Mouse (Mus musculus) midbrain, embryonic 13.5 days (tissue): Measurements from ENCODE around the gene Gm20509. TPM values are rescaled to one million over a fixed set of nuclear protein-coding genes. Genes with fewer than 3 reads are reported as not detected.

Source experiments
- ATAC-seq: fragments of 200-750 bp; cut with Nextera tagmentation; 2 replicates; pipeline ENCODE4 v1.8.0; 2017; ENCODE audit warnings: mild to moderate bottlenecking, moderate TSS enrichment, moderate library complexity
- H3K27ac ChIP-seq: fragments of 300-500 bp; sonication (generic); 2 replicates; pipeline ENCODE4 v1.5.1; 2015; ENCODE audit warnings: inconsistent platforms, mild to moderate bottlenecking, moderate library complexity
- H3K27me3 ChIP-seq: fragments of 300-500 bp; sonication (generic); 2 replicates; pipeline ENCODE4 v1.6.1; 2015; ENCODE audit warnings: mild to moderate bottlenecking, inconsistent platforms
- H3K36me3 ChIP-seq: fragments of 300-500 bp; sonication (generic); 2 replicates; pipeline ENCODE4 v1.6.1; 2015; ENCODE audit warnings: mild to moderate bottlenecking, inconsistent platforms
- H3K4me1 ChIP-seq: fragments of 300-500 bp; sonication (generic); replicated peaks from 2 replicates; pipeline ENCODE4 v1.6.1; 2015; ENCODE audit warnings: inconsistent platforms
- H3K4me2 ChIP-seq: fragments of 300-500 bp; sonication (generic); replicated peaks from 2 replicates; pipeline ENCODE4 v1.6.1; 2015; ENCODE audit warnings: moderate library complexity, mild to moderate bottlenecking, inconsistent platforms
- H3K4me3 ChIP-seq: fragments of 300-500 bp; sonication (generic); replicated peaks from 2 replicates; pipeline ENCODE4 v1.5.1; 2015; ENCODE audit warnings: mild to moderate bottlenecking, inconsistent platforms
- H3K9ac ChIP-seq: fragments of 300-500 bp; sonication (generic); replicated peaks from 2 replicates; pipeline ENCODE4 v1.6.1; 2015; ENCODE audit warnings: mild to moderate bottlenecking, inconsistent platforms
- H3K9me3 ChIP-seq: fragments of 300-500 bp; sonication (generic); 2 replicates; pipeline ENCODE4 v1.6.1; 2016; ENCODE audit warnings: mild to moderate bottlenecking, inconsistent platforms
- WGBS: fragments of 180-500 bp; shearing (Covaris S2); methylation state at CpG from one replicate; pipeline ENCODE4 v1.1.7; 2015; 5-methylcytosine and 5-hydroxymethylcytosine counted together
- polyA plus RNA-seq: library from polyadenylated mRNA; unstranded; fragments of >200 nt; fragmentation: Nextera tagmentation; extraction: Ambion mirVana; gene quantifications from 2 replicates; pipeline ENCODE4 v1.2.1, GENCODE M21; 2015

Gm20509 gene
- polyA plus RNA-seq, 1 experiment from 2014 or later = not detected

DNA sequence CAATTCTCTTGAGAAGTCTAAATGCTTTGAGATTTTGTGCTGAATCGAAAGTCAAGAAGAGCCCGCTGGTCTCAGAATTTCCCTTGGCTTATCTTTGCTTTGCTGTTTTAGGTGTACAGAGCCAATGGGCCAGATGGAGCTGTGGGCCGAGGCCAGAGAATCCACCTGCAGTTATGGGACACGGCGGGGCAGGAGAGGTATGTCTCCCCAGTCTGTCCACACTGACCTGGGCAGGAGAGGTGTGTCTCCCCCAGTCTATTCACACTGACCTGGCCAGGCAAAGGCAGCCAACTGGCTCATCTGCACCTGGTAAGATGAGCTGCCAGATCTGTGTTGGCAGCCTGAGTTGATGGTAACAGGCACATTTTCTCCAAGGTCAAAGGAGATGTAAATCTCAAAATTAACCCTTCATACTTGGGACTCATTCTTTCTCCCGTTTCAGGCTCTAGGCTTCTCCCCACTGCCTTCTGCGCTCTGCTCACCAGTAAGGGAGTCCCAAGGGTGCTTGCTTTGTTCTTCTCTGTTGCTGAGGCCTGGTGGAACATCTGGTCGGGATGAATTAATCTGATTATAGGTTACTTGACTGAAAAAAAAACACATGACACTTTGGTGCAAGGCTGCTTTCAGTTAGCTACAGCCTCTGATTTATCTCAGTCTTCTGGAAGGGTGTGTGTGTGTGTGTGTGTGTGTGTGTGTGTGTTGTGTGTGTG, 19.8 kb upstream of the Gm20509 start:
- Histone ChIP-seq H3K4me2 (no peak overlapping the region), H3K9ac (no peak overlapping the region), H3K9me3 (no peaks in the 10 kb centered on the region), H3K4me3 (no peak overlapping the region), H3K27ac (no peak overlapping the region), H3K36me3 (no peaks in the 10 kb centered on the region), H3K27me3 (no peaks in the 10 kb centered on the region), H3K4me1 (no peaks in the 10 kb centered on the region)
- ATAC-seq = no peak
- 79% methylated on average over 8 of the region's 8 CpGs for WGBS

DNA sequence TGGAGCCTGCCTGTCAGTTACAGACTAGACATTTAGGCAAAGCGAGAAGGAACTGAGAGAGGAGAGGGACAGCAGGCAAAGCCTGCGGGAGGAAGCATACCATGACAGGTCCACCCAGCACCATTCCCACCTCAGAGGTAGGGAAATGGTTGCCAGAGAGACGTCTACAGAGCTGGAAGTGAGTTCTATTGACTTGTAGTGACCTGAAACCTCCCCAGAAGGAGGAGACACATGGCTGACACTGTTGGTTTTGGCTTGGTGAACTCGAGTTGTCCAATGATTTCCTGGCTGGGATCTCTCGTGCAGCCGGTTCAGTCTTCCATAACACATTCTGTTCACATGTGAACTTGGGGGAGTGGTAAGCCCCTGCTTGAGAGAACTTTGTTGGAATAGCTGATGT, 18.3 kb upstream of the Gm20509 start:
- no peak overlapping the region for H3K4me3 ChIP-seq
- H3K9ac ChIP-seq = no peak overlapping the region
- H3K4me1 ChIP-seq = no peaks in the 10 kb centered on the region
- no peaks in the 10 kb centered on the region for H3K36me3 ChIP-seq
- WGBS = 79% methylated on average over 6 of the region's 6 CpGs
- no peak for ATAC-seq
- H3K9me3 ChIP-seq = no peaks in the 10 kb centered on the region
- H3K27ac ChIP-seq = no peak overlapping the region
- no peak overlapping the region for H3K4me2 ChIP-seq
- no peaks in the 10 kb centered on the region for H3K27me3 ChIP-seq

DNA sequence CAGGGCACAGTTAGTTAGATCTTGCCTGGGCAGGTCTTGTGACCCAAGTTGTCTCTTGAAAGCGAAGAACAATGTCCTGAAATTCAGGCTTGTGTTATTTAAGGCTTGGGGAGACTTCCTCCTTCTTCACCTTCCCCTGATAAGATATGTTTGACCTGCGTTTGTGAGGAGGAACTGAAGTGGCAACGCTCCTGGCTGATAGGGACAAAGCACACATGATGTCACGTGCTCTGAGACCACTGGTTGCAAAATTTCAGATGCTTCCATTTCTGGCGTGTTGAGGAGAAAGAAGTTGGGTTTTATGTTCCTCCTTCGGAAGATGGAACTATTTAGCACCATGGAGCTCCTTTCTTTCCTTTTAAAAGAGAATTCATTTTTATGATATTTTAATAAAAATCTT, 16.4 kb upstream of the Gm20509 start:
- Histone ChIP-seq H3K4me3 (no peak overlapping the region), H3K27me3 (no peaks in the 10 kb centered on the region), H3K27ac (no peak overlapping the region), H3K36me3 (no peaks in the 10 kb centered on the region), H3K9me3 (no peaks in the 10 kb centered on the region), H3K4me1 (no peaks in the 10 kb centered on the region), H3K4me2 (no peak overlapping the region), H3K9ac (no peak overlapping the region)
- WGBS = 83% methylated on average over 6 of the region's 6 CpGs
- ATAC-seq = no peak

GRCm38 (mm10) chr9:73087121-73087520, 15.1 kb upstream of the Gm20509 start:
- H3K27ac ChIP-seq = no peak overlapping the region
- no peak overlapping the region for H3K4me3 ChIP-seq
- no peak overlapping the region for H3K4me2 ChIP-seq
- H3K36me3 ChIP-seq = no peaks in the 10 kb centered on the region
- no peaks in the 10 kb centered on the region for H3K4me1 ChIP-seq
- ATAC-seq = no peak
- 57% methylated on average over 8 of the region's 8 CpGs for WGBS
- H3K9me3 ChIP-seq = no peaks in the 10 kb centered on the region
- H3K9ac ChIP-seq = no peak overlapping the region
- no peaks in the 10 kb centered on the region for H3K27me3 ChIP-seq

- Histone ChIP-seq H3K4me1 (no peaks in the 10 kb centered on the region), H3K9me3 (no peaks in the 10 kb centered on the region), H3K4me3 (no peak overlapping the region), H3K27me3 (no peaks in the 10 kb centered on the region), H3K9ac (no peak overlapping the region), H3K27ac (no peak overlapping the region), H3K36me3 (no peaks in the 10 kb centered on the region), H3K4me2 (no peak overlapping the region)
- WGBS = 77% methylated on average over 5 of the region's 5 CpGs
- ATAC-seq = no peak
Measured at GRCm38 (mm10) chr9:73087581-73087980, 14.7 kb upstream of the Gm20509 start.

DNA sequence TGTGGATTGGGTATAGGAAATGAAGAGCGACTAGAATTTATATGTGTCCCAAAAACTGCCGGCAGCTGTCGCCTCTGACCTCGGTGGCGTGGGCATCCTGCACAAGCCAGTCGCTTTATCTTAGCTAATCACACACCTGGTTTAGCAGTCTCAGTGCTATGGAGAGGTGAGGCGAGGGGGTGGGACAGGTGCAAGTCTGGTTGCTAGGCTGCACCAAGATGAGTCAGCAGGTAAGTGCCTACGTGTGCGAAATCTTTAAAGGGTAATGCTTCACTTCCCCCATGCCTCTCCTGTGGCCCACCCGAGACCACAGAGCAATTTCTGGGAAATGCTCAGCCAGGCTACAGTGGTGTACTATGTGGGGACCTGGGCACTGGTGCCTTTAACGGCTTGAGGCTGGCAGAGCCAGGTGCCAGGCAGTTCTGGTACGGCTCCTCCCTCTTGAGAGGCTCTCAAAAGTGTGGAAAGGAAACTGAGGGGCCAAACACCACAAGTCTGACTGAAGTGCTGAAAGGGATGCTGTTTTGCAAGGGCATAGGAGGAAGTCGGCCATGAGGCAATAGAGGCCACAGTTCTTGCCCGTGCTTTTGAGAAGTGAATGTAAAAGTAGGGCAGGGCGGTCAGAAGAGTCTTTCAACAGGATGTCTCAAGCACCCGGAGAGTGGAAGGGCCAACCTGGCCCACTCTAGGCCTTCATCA, 12.9 kb upstream of the Gm20509 start:
- no peak overlapping the region for H3K4me3 ChIP-seq
- 79% methylated on average over 16 of the region's 16 CpGs for WGBS
- H3K36me3 ChIP-seq = no peaks in the 10 kb centered on the region
- H3K27me3 ChIP-seq = no peaks in the 10 kb centered on the region
- H3K27ac ChIP-seq = no peak overlapping the region
- no peak overlapping the region for H3K4me2 ChIP-seq
- H3K9ac ChIP-seq = no peak overlapping the region
- ATAC-seq = no peak
- H3K9me3 ChIP-seq = no peaks in the 10 kb centered on the region
- H3K4me1 ChIP-seq = no peaks in the 10 kb centered on the region

- Histone ChIP-seq H3K36me3 (no peaks in the 10 kb centered on the region), H3K9ac (no peak overlapping the region), H3K4me3 (no peak overlapping the region), H3K4me2 (no peak overlapping the region), H3K9me3 (no peaks in the 10 kb centered on the region), H3K27ac (no peak overlapping the region), H3K4me1 (0 out of 2 replicates have a peak, but pooled peaks cover 3% of the 10 kb centered on the region), H3K27me3 (no peaks in the 10 kb centered on the region)
- 79% methylated on average over 10 of the region's 10 CpGs for WGBS
- no peak for ATAC-seq
Measured at GRCm38 (mm10) chr9:73090121-73090520, 12.1 kb upstream of the Gm20509 start.

DNA sequence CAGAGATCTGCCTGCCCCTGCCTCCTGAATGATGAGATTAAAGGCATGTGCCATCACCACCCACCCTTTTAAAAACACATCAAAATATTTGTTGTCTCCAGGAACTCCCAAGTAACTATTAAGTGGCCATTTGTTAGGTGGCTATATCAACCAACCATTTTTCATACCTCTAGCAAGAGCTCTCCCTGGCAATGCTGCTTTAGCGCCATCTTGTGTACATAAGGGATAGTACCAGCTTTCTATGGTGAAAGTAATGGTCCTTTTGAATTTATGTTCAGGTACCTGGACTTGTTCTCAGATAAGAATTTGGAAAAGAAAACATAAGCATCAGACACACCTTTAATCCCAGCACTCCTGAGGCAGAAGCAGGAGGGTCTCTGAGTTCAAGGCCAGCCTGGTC, 10.5 kb upstream of the Gm20509 start:
- 0 out of 2 replicates have a peak, but pooled peaks cover 3% of the 10 kb centered on the region for H3K4me1 ChIP-seq
- no peaks in the 10 kb centered on the region for H3K27me3 ChIP-seq
- 0% methylated on average over 1 of the region's 1 CpGs for whole genome bisulfite sequencing
- H3K27ac ChIP-seq = no peak overlapping the region
- H3K36me3 ChIP-seq = no peaks in the 10 kb centered on the region
- no peak overlapping the region for H3K4me2 ChIP-seq
- no peak overlapping the region for H3K9ac ChIP-seq
- no peak overlapping the region for H3K4me3 ChIP-seq
- ATAC-seq = 0 out of 2 replicates have a peak, but pooled peaks have one; percentile 21
- H3K9me3 ChIP-seq = no peaks in the 10 kb centered on the region

DNA sequence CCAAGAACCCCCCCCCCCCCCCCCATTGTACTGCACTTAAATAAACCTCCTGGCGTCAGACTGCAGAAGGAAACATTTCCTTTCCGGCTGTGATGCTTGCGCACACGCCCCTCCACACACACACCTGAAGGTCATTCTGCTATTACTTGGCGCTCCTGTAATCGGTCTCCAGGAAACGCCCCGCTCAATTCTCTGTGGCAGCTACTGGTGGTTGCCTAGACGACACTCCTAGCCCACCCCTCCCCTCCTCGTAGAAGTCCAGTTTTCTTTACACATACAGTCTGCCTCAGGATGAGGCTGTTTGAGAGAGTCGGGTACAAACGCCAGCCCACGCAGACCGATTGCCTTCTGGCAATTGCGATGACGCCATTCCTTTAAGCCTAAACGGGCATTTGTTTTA, 7.7 kb upstream of the Gm20509 start:
- Histone ChIP-seq H3K27me3 (no peaks in the 10 kb centered on the region), H3K4me2 (peak overlapping the region; percentile 19; the same call in 1 of the 2 replicates), H3K9me3 (no peaks in the 10 kb centered on the region), H3K27ac (no peak overlapping the region), H3K4me1 (0 out of 2 replicates have a peak, but pooled peaks cover 3% of the 10 kb centered on the region), H3K36me3 (no peaks in the 10 kb centered on the region), H3K4me3 (no peak overlapping the region), H3K9ac (no peak overlapping the region)
- ATAC-seq = peak; percentile 86
- WGBS = 39% methylated on average over 17 of the region's 17 CpGs

GRCm38 (mm10) chr9:73097898-73098297, 4.4 kb upstream of the Gm20509 start:
- Histone ChIP-seq H3K4me3 (no peak overlapping the region), H3K27me3 (peaks cover 15% of the 10 kb centered on the region), H3K36me3 (no peaks in the 10 kb centered on the region), H3K9me3 (no peaks in the 10 kb centered on the region), H3K4me1 (0 out of 2 replicates have a peak, but pooled peaks cover 3% of the 10 kb centered on the region), H3K27ac (no peak overlapping the region), H3K4me2 (no peak overlapping the region), H3K9ac (no peak overlapping the region)
- ATAC-seq = no peak
- 83% methylated on average over 2 of the region's 2 CpGs for WGBS

- Histone ChIP-seq H3K27ac (no peak within 1 kb of the TSS), H3K4me2 (no peak within 1 kb of the TSS), H3K9me3 (no peaks in the 10 kb centered on the region), H3K4me3 (no peak within 1 kb of the TSS; the same call in 1 of the 2 replicates), H3K9ac (no peak within 1 kb of the TSS), H3K36me3 (no peaks in the 10 kb centered on the region), H3K27me3 (peaks cover 49% of the 10 kb centered on the region), H3K4me1 (peaks cover 10% of the 10 kb centered on the region)
- no peak for ATAC-seq
- 89% methylated on average over 5 of the region's 5 CpGs for WGBS
Measured at GRCm38 (mm10) chr9:73101536-73101935, 734 bp upstream of the Gm20509 start, which contains the start of gene Khdc3. Gene Khdc3, plus strand, starts transcription at chr9:73101836.

- Histone ChIP-seq H3K27me3 (peaks cover 58% of the 10 kb centered on the region), H3K9me3 (no peaks in the 10 kb centered on the region), H3K4me1 (peaks cover 10% of the 10 kb centered on the region), H3K27ac (no peak overlapping the region), H3K4me2 (peak overlapping the region; percentile 84), H3K4me3 (peak overlapping the region; percentile 48), H3K9ac (peak overlapping the region; percentile 65), H3K36me3 (no peaks in the 10 kb centered on the region)
- 6% methylated on average over 60 of the region's 60 CpGs for WGBS
- ATAC-seq = peak; percentile 45
Measured at GRCm38 (mm10) chr9:73103159-73103879, 1.0 kb downstream of the Gm20509 start.
